Mouse (Mus musculus) lung, adult 10 weeks (tissue): ENCODE data around the gene Thsd7b. TPM values are rescaled to one million over a fixed set of nuclear protein-coding genes. Genes with fewer than 3 reads are reported as not detected.

Source experiments
- polyA plus RNA-seq: library from polyadenylated mRNA; stranded (reverse); fragments of 350-450 nt; fragmentation: Illumina TruSeq; extraction: RNeasy Lipid Tissue Mini Kit (QIAGEN cat#74804); gene quantifications from one replicate; pipeline ENCODE4 v1.2.3, GENCODE M21; 2014; ENCODE audit warnings: low read depth, low replicate concordance; ENCODE audit not compliant: insufficient read depth

Gene Thsd7b
- 0.08 TPM for polyA plus RNA-seq

DNA sequence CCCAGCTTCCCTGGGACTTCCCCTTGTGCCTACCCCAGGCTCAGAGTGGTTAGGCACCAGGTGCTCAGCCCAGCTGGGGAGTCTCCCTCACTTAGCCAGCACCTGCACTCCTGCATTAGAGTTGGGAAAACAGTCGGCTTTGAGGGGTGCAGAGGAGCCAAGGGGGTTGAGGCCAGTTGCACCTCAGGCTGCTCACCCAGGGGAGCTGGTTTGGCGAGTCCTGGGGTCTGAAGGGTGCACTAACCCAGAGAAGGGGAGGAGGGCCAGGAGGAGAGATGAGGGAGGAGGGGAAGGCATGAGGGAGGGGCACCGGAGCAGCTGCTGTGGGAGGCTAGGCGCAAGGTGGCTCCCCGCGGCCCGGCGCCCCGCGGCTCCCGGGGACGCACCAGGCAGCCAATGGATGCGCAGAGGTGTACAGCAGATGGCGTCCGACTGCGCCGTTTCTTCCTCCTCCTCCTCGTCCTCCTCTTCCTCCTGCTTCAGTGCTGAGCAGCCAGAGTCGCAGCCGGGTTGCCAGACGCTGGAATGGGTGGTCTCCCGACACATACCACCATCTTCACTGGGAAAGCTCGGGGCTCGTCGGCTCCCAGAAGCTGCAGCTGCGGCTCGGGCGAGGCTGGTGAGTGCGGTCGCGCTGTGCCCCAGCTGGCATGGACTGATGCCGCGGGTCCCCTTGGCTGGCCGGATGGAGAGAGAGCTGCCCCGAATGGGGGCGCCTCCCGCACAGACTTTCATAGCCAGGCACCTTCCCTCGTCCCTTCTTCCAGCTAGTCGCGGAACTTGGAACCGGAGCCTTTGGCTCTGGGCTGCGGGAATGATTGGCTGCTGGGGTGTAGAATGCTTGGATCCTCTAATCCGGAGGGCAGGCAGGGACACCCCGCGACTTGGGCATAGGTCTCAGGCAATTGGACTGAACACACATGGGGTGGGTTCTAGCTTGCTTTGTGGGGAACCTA lies at the start of gene Thsd7b:
Gene Thsd7b, plus strand, starts transcription at position 321 of the 956 bp plus-strand sequence.

